8 mouse cellular contexts compared by ENCODE assay signal in the genomic region with DNA sequence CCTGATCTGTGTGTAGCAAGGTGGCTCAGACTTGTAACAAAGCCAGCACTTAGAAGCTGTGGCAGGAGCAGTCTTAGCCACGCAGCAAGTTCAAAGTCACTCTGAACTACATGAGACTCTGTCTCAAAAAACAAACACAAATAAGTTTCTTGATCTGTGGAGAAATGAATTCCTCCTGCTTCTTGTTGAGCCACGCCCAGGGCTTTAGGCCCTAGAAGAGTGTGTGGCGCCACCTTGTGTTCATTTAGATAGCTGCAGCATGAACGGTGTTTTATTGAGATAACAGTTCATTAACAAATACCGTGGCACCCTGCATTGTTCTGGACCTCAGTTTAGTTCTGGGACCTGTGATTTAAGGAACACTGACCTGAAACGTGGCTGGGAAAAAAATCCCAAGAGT. TPM values are rescaled to one million over a fixed set of nuclear protein-coding genes. Genes with fewer than 3 reads are reported as not detected.
DNase-seq lines count a peak whose midpoint lies in the region; ATAC-seq and TF ChIP-seq lines count a peak whose summit lies in the region.

No protein-coding gene starts in this region.

- peak; percentile 84 for DNase-seq in urinary bladder, postnatal 14 days (ENCODE audit: low spot score)
- no peak for DNase-seq in urinary bladder, adult 2 months (ENCODE audit: low spot score)
- DNase-seq in cerebellum, adult 9-10 months = peak; percentile 89
- DNase-seq in frontal cortex, postnatal 36 days (ENCODE audit: low spot score in 2 of 2) = peak; percentile 67 to 82
- DNase-seq in kidney, adult 2 months = peak; percentile 91
- DNase-seq in left cerebral cortex, postnatal 4 days = peak; percentile 72
- peak; percentile 82 for DNase-seq in naive thymus-derived CD4-positive, alpha-beta T cell, adult 2 months (ENCODE audit: low read depth)
- peak; percentile 79 for DNase-seq in stomach, postnatal 0 days (ENCODE audit: low spot score)

- peak overlapping the region; percentile 80 for H3K27ac ChIP-seq in kidney, adult 2 months (ENCODE audit: insufficient read depth, low read depth, low read length)
- H3K27ac ChIP-seq in stomach, postnatal 0 days (replicated peaks) = peak overlapping the region; percentile 78

- intact Hi-C loops in left cerebral cortex, postnatal 4 days (cut with DNase I) = loop anchor here (5.0 kb wide), 1 partner anchor 153 kb away; a partner anchor contains a TSS

- H3K4me1 ChIP-seq in kidney, adult 2 months (ENCODE audit: control insufficient read depth, insufficient read depth, low read length) = peaks cover 14% of the 10 kb centered on the region
- H3K4me1 ChIP-seq in stomach, postnatal 0 days (replicated peaks; ENCODE audit: control insufficient read depth, insufficient read depth) = no peaks in the 10 kb centered on the region

- H3K4me3 ChIP-seq in kidney, adult 2 months (ENCODE audit: insufficient read depth, low read depth, low read length) = no peak overlapping the region
- H3K4me3 ChIP-seq in stomach, postnatal 0 days (ENCODE audit: low read depth, low read length) = no peak overlapping the region

- peaks cover 5% of the 10 kb centered on the region; the same call in 1 of the 2 replicates for H3K36me3 ChIP-seq in kidney, adult 2 months (ENCODE audit: control insufficient read depth, insufficient read depth, low read length)
- peaks cover 38% of the 10 kb centered on the region for H3K36me3 ChIP-seq in stomach, postnatal 0 days (ENCODE audit: control insufficient read depth, insufficient read depth, low read length)

- H3K4me2 ChIP-seq in stomach, postnatal 0 days (replicated peaks; ENCODE audit: low read depth) = no peak overlapping the region

- TF ChIP-seq EP300 in stomach, postnatal 0 days (optimal IDR thresholded peaks at IDR 0.05) = no peak

- no peaks in the 10 kb centered on the region for H3K9me3 ChIP-seq in stomach, postnatal 0 days (ENCODE audit: control insufficient read depth, low read length)

- H3K27me3 ChIP-seq in kidney, adult 2 months (replicated peaks; ENCODE audit: control insufficient read depth, insufficient read depth, low read length) = no peaks in the 10 kb centered on the region
- H3K27me3 ChIP-seq in stomach, postnatal 0 days (ENCODE audit: control insufficient read depth, insufficient read depth, low read length) = no peaks in the 10 kb centered on the region

- H3K9ac ChIP-seq in stomach, postnatal 0 days (ENCODE audit: low read length) = no peak overlapping the region

- under 1% methylated on average over 6 of the region's 6 CpGs for WGBS in kidney, adult 2 months
- 2% methylated on average over 6 of the region's 6 CpGs for WGBS in stomach, postnatal 0 days

- peak; percentile 63 for ATAC-seq in stomach, postnatal 0 days (ENCODE audit: low FRiP score, low TSS enrichment)

- no peak for TF ChIP-seq POLR2A in kidney, adult 2 months (IDR thresholded peaks at IDR 0.05; ENCODE audit: low read depth, low read length)

- TF ChIP-seq CTCF in kidney, adult 2 months (conservative IDR thresholded peaks at IDR 0.05; ENCODE audit: insufficient read depth, insufficient read length, low read depth, low read length) = peak; percentile 90
- peak; percentile 99 for TF ChIP-seq CTCF in stomach, postnatal 0 days (IDR thresholded peaks at IDR 0.05; ENCODE audit: low read depth)

RNA-seq across cellular contexts. Expression of a gene that starts 8.6 kb away (rescaled TPM):
- polyA plus RNA-seq in urinary bladder, adult 2 months (2012; rRNA removed) = 0.55 and 0.59 TPM in 2 replicates
- 1.3 and 1.6 TPM in 2 replicates for polyA plus RNA-seq in kidney, adult 2 months (2012; rRNA removed)
- 1 to 10 TPM; 1.0 to 1.3 TPM for total RNA-seq in left cerebral cortex, postnatal 4 days (2021)
- 0.12 and 0.27 TPM in 2 replicates for polyA plus RNA-seq in stomach, postnatal 0 days (2015; fragmentation: Nextera tagmentation; extraction: Ambion mirVana)

RNA-seq across cellular contexts. Expression of a gene that starts 21.4 kb away (rescaled TPM):
- 25.8 and 34.2 TPM in 2 replicates for polyA plus RNA-seq in urinary bladder, adult 2 months (2012; rRNA removed)
- polyA plus RNA-seq in kidney, adult 2 months (2012; rRNA removed) = 59.0 and 72.5 TPM in 2 replicates
- 100 to 1,000 TPM; 106 to 108 TPM for total RNA-seq in left cerebral cortex, postnatal 4 days (2021)
- polyA plus RNA-seq in stomach, postnatal 0 days (2015; fragmentation: Nextera tagmentation; extraction: Ambion mirVana) = 4.7 TPM in 2 replicates

RNA-seq across cellular contexts. Expression of a gene that starts 34.1 kb away (rescaled TPM):
- 2.4 and 4.6 TPM in 2 replicates for polyA plus RNA-seq in urinary bladder, adult 2 months (2012; rRNA removed)
- 4.5 and 12.6 TPM in 2 replicates for polyA plus RNA-seq in kidney, adult 2 months (2012; rRNA removed)
- total RNA-seq in left cerebral cortex, postnatal 4 days (2021) = not detected
- polyA plus RNA-seq in stomach, postnatal 0 days (2015; fragmentation: Nextera tagmentation; extraction: Ambion mirVana) = 2.8 and 3.2 TPM in 2 replicates

RNA-seq across cellular contexts. Expression of a gene that starts 38.5 kb away (rescaled TPM):
- polyA plus RNA-seq in urinary bladder, adult 2 months (2012; rRNA removed) = 22.3 and 43.1 TPM in 2 replicates
- polyA plus RNA-seq in kidney, adult 2 months (2012; rRNA removed) = 15.5 and 17.3 TPM in 2 replicates
- total RNA-seq in left cerebral cortex, postnatal 4 days (2021) = 100 to 1,000 TPM; 185 to 188 TPM
- polyA plus RNA-seq in stomach, postnatal 0 days (2015; fragmentation: Nextera tagmentation; extraction: Ambion mirVana) = 10.7 and 11.5 TPM in 2 replicates
